Mouse (Mus musculus): Measurements from ENCODE around the gene Evx2.

DNA sequence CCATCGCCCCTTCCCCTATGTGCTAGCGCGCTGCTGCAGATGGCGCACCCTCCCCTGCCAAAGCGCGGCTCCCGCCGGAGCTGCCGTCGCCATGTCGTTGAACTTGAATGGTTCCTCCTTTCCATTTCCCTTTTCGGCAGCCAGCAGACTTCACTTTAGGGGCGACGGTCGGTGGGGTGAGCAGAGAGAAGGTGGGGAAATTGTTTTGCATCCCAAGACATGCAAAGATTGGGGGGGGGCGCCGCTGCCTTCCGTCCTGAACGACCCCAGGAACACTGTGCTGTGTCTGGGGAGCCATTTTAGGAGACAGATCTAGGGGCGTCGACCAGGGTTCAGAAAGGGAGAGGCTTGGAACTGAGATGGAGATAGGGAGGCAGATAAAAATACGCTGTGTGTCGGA, 20.6 kb upstream of the Evx2 start:
- TF ChIP-seq GATA1 (IDR thresholded peaks at IDR 0.05; ENCODE audit: low read length) = no peak
- TF ChIP-seq TAL1 (IDR thresholded peaks at IDR 0.05; ENCODE audit: low read length) = no peak
